Mouse (Mus musculus) layer of hippocampus, postnatal 36 days (tissue): ENCODE data around the gene Ccdc92. TPM values are rescaled to one million over a fixed set of nuclear protein-coding genes. Genes with fewer than 3 reads are reported as not detected.

Source experiments
- DNase-seq, 2 experiments: peaks; one replicate each; pipeline ENCODE4 v3.0.0; 2022
- total RNA-seq, 2 experiments: library from RNA; stranded (reverse); gene quantifications; 2 replicates each; pipeline ENCODE4 v1.2.3; 2021

The Ccdc92 gene
- total RNA-seq = 10 to 100 TPM; 79.0 to 79.2 TPM

GRCm38 (mm10) chr5:124862013-124862866, at the start of gene Ccdc92, which contains the start of gene Zfp664:
Gene Ccdc92 (minus strand): TSS chr5:124862424.
Gene Zfp664 (plus strand): TSS chr5:124862691.
- peak; percentile 95 to 96 for DNase-seq

DNA sequence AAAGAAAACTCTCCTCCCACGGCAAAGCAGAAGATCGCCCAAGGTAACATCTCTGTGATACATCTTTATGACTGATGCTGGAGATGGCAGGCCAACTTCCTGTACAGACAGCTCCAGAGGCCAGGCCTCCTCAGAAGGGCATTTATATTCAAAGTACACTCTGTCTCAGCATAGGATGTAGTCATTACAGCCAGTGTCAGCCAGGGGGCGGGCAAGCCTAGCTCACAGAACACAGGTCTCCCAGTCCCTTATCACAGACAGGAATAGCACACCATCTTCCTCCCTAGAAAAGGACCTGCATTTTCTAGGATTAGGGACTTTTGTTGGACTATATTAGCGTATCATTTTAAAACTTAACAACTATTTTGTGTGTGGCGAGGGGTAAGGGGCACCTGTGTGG, 46.6 kb upstream of the Ccdc92 start:
- peak; percentile 76 to 80 for DNase-seq

- DNase-seq = no peak
Measured at GRCm38 (mm10) chr5:124906890-124907289, 44.7 kb upstream of the Ccdc92 start.

DNA sequence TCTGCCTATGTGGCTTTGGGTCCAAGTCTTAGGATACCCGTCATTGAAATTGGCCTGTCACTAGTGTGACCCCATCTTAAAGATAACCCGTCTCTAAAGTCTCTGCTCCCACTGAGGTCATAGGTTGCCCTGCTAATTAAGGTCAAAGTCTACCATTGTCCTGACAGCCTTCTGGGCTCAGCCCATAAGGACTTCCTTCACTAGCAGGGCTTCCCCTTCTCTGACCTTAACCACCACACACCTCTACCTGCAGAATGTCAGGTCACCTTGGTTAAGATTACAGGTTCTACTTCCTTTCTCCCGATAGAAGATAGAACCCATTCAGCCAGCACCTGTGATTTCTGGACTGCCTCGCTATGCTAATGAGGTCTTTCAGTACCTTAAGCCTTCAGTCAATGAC, 41.6 kb upstream of the Ccdc92 start:
- DNase-seq = no peak

- no peak for DNase-seq
Measured at GRCm38 (mm10) chr5:124902195-124902594, 40.0 kb upstream of the Ccdc92 start.

GRCm38 (mm10) chr5:124901675-124902074, 39.5 kb upstream of the Ccdc92 start:
- DNase-seq = peak; percentile 63 to 68

GRCm38 (mm10) chr5:124900738-124901490, 38.7 kb upstream of the Ccdc92 start:
- no peak for DNase-seq

GRCm38 (mm10) chr5:124899945-124900631, 37.9 kb upstream of the Ccdc92 start:
- peak; percentile 82 to 83 for DNase-seq

DNA sequence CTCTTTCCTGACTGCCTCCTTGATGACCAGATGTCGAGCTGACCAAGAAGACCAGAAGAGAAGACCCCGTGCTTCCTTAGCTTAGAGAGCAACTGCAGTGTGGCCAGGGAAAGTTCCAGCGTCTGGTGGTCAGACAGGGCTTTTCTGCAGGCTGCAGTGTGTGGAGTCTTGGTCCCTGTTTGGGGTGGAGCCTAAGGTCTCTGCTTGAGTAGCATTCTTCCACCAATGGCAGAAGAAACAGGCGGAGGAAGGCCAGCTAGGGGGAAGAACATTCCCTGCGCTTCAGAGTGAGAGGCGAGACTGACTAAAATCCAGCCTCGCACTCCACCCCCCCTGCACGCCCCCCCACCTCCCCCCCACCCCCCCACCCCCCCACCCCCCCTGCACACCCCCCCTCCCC, 33.9 kb upstream of the Ccdc92 start:
- no peak for DNase-seq

DNA sequence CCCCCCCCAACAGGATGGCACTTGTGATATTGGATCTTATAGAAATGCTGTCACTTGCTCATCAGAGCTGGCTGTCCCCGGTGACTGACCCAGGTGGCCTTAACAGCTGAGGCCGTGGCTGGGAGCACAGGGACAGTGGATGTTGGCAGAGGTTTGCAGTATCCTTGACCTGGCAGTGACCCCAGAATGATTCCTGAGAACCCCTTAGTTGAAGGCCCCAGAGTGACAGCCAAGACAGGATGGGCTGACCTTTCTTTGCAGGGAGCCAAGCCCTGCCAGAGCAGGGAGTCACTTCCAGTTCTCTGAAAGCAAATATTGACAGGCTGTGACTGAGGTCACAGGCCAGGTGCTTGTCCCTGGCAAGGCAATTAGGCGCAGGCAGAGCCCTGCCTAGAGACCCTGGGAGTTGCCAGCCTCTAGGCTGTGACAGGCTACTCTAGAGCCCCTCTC, 29.7 kb upstream of the Ccdc92 start:
- no peak for DNase-seq

DNA sequence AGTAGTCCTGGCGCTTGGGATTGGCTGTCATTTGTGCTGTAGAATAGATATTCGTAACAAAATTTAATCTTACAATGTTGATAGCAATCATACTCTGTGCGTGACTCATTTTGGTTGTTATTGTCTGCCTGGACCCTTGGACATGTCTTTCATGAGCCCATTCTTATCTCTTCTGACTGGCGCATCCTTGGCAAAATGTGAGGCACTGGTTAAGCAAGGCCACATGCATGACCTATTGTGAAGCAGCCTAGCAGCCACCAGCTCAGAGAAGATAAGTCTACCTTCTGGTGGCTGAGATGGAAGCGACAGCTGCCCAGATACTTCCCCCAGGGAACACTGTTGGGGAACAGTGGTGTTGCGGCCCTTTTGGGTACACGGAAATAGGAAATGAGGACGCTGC, 26.4 kb upstream of the Ccdc92 start:
- DNase-seq = no peak

GRCm38 (mm10) chr5:124883877-124884276, 21.7 kb upstream of the Ccdc92 start:
- DNase-seq = peak; percentile 70 to 72

DNA sequence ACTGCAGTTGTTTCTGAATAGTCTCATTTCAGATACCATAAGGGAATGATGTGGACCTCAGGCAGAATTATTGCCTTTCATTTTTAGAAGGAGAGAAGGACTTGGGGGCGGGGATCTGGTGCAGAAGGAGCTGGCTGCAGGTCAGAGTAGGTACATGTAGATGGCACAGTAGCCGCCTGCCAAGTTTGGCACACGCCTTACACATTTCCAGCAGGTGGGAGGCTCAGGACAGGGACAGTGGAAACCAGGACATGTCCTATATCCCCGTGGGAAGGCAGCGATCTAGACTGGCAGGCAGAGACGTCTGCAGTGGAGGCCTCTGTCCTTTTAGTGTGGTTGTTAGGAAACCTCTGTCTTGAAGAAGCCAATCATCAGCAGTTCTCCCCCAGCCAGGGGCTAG, 17.6 kb upstream of the Ccdc92 start:
- DNase-seq = no peak

DNA sequence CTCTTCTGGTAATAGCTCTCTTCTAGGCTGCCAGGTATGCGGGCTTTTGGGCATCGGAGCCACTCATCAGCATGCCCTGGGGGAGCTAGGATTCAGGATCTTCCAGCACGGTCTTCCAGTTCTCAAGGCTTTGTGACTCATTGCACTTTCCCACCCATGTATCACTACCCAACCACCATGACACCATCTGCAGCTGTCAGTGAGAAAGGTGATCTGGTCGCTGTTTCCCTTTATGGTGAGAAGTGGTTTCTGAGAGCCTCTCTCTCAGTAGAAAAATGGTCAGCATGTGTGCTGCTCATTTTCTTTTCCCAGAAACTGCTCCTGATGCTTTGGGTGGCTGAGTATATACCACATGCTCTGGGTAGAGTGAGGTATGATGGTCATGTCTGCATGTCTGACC, 17.0 kb upstream of the Ccdc92 start:
- no peak for DNase-seq

DNA sequence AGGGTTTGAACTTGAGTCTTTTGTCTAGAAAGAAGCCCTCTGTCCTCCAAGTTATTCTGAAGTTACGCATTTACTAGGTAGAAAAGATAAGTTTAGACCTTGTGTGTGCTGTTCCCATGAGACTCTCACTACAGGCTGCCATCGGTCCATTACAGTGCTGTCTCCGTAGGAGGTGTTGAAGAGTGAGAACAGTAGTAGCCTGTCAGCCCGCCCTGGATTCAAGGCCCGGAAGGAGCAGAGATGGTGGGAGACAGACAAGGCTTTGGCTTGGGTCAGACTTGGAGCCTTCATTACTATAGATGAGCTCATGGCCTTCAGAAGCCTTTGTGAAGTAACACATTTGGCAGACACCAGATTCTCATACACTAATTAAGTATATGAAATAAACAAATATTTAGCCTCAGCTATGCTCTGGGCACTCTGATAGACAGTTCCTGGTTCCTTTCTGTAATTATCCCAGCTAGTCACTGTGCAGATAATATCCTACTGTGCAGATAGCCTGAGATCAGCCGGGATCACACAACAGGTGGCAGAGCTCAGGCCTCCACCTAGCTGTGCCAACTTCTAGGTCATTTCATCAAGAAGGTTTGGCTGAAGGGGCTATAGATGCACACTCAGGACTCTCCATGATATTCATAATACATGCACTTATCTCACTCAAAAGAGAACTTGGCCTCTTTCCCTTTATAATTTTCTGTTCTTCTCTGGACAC, 11.8 kb upstream of the Ccdc92 start:
- no peak for DNase-seq

GRCm38 (mm10) chr5:124873096-124873495, 10.9 kb upstream of the Ccdc92 start:
- no peak for DNase-seq

- no peak for DNase-seq
Measured at GRCm38 (mm10) chr5:124872033-124872432, 9.8 kb upstream of the Ccdc92 start.

DNA sequence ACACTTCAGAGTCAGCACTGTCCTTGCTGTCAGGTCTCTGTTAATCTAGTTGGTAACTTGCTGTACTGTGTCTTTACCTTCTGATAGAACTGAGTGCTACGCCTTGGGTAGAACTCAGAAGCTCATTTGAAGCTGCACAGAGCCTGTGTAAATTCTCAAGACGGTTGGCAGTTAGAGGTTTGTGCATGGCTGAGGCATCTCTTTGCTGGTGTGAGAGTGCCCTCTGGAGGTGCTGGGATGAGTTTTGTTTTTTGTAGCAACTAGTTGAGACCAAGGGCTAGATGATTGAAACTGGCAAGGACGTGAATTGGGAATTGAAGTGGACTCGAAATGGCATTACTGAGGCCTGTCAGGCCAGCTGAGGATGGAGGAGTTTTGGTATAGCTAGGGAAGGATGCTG, 6.8 kb upstream of the Ccdc92 start:
- DNase-seq = peak; percentile 68 to 74

DNA sequence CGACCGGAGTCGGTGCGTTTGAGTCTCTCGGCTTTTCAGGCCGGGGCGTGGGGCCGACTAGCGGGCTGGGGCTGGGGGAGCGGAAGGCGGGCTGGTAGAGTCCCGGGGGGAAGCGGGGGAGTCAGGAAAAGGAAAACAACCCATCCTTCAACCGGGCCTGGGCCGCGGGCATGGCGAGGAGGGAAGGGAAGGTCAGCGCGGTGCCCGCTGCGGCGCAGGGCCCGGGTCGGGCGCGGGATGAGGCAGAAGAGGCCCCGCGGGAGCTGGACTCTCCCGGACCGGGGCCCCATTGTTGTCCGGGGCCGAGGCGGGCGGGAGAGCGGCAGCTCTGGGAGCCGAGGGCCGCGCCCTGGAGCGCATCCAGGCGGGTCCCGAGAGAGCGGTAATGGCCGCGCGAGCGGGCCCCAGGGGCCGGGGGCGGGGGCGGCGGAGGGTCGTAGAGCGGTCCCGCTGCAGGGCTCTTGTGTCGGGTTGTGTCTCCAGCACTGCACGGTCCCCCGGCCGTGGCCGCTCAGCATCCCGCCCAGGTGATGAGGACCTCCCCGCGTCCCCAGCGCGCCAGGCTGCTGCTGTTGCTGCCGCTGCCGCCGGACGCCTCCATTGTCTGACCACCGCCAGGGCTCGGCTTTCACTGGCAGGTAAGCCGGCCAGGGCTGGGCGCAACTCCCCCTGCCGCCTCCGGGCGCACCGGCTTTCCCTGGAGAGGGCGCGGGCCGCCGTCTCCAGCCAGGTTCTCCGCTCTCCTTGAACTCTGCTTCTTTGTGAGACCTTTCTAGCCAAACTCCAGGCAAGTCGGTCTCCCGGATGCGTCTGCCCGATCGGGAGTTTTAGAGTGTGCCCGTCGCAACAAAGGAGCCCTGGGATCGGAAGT, 882 bp upstream of the Ccdc92 start:
- no peak for DNase-seq

- peak; percentile 34 to 42 for DNase-seq
Measured at GRCm38 (mm10) chr5:124861463-124861862, 761 bp downstream of the Ccdc92 start.

GRCm38 (mm10) chr5:124860013-124860412, 2.2 kb downstream of the Ccdc92 start:
- DNase-seq = no peak
